Mouse (Mus musculus) T-helper 1 cell (primary cell): ENCODE measurements around the gene March2.

Experiments
- in situ Hi-C: fragments of 300-600 bp; cut with MboI, MseI; formaldehyde crosslinking; loops from one replicate; pipeline ENCODE4 v1.15.1; 2025; ENCODE audit warnings: high pct_unique_total_duplicates

Gene March2

GRCm38 (mm10) chr17:33717982-33718381, 488 bp downstream of the March2 start:
- in situ Hi-C loops: no loop called here

- in situ Hi-C loops: no loop called here
Measured at GRCm38 (mm10) chr17:33717246-33717645, 1.2 kb downstream of the March2 start.

GRCm38 (mm10) chr17:33714779-33715178, 3.7 kb downstream of the March2 start:
- in situ Hi-C loops: no loop called here

- in situ Hi-C loops: no loop called here
Measured at GRCm38 (mm10) chr17:33713271-33713670, 5.2 kb downstream of the March2 start.

GRCm38 (mm10) chr17:33709834-33710233, 8.6 kb downstream of the March2 start:
- in situ Hi-C loops: no loop called here

GRCm38 (mm10) chr17:33703091-33703490, 15.4 kb downstream of the March2 start:
- in situ Hi-C loops: no loop called here

GRCm38 (mm10) chr17:33702178-33702577, 16.3 kb downstream of the March2 start:
- in situ Hi-C loops: no loop called here

- in situ Hi-C loops: no loop called here
Measured at GRCm38 (mm10) chr17:33695471-33695870, 23.0 kb downstream of the March2 start.

GRCm38 (mm10) chr17:33686760-33687159, 31.7 kb downstream of the March2 start, which contains the start of gene Hnrnpm:
Gene Hnrnpm, minus strand, starts transcription at chr17:33686860.
- in situ Hi-C loops: loop anchor here (5.0 to 10.0 kb wide), 2 partner anchors 126 to 508 kb away; partner anchors contain the start of genes Kank3 and Psmb8

GRCm38 (mm10) chr17:33685249-33685653, 33.2 kb downstream of the March2 start:
- in situ Hi-C loops: loop anchor here (5.0 to 10.0 kb wide), 2 partner anchors 127 to 510 kb away; partner anchors contain the start of genes Kank3 and Psmb8

- in situ Hi-C loops: loop anchor here (5.0 to 10.0 kb wide), 2 partner anchors 128 to 510 kb away; partner anchors contain the start of genes Kank3 and Psmb8
Measured at GRCm38 (mm10) chr17:33684671-33685231, 33.7 kb downstream of the March2 start.

- in situ Hi-C loops: loop anchor here (10.0 kb wide), 1 partner anchor 513 kb away; the partner anchor contains the start of gene Psmb8
Measured at GRCm38 (mm10) chr17:33681767-33682166, 36.7 kb downstream of the March2 start.

GRCm38 (mm10) chr17:33678771-33679170, 39.7 kb downstream of the March2 start:
- in situ Hi-C loops: no loop called here

GRCm38 (mm10) chr17:33676086-33676485, 42.4 kb downstream of the March2 start:
- in situ Hi-C loops: no loop called here

GRCm38 (mm10) chr17:33675452-33675851, 43.0 kb downstream of the March2 start:
- in situ Hi-C loops: no loop called here

GRCm38 (mm10) chr17:33673837-33674236, 44.6 kb downstream of the March2 start:
- in situ Hi-C loops: no loop called here

GRCm38 (mm10) chr17:33669681-33670080, 48.8 kb downstream of the March2 start:
- in situ Hi-C loops: no loop called here

- in situ Hi-C loops: no loop called here
Measured at GRCm38 (mm10) chr17:33666813-33667212, 51.7 kb downstream of the March2 start.

- in situ Hi-C loops: no loop called here
Measured at GRCm38 (mm10) chr17:33649781-33650475, 68.5 kb downstream of the March2 start.

GRCm38 (mm10) chr17:33645073-33645472, 73.4 kb downstream of the March2 start:
- in situ Hi-C loops: no loop called here

- in situ Hi-C loops: no loop called here
Measured at GRCm38 (mm10) chr17:33644068-33644467, 74.4 kb downstream of the March2 start.

GRCm38 (mm10) chr17:33639743-33640142, 78.7 kb downstream of the March2 start:
- in situ Hi-C loops: no loop called here
